Mouse (Mus musculus) thymus, postnatal 0 days (tissue): ENCODE measurements at regions not wholly inside any gene's neighbourhood (a gene's known extent, or its start where the extent isn't known, plus 50 kb on each side); places are given as distances from the start of the nearest gene placed in this dataset.
A peak's percentile ranks its signal among the peaks of the same experiment; 100 is the strongest.

Experiments
- DNase-seq: peaks from one replicate; pipeline ENCODE4 v3.0.0-alpha.2; 2015; ENCODE audit warnings: low spot score

DNA sequence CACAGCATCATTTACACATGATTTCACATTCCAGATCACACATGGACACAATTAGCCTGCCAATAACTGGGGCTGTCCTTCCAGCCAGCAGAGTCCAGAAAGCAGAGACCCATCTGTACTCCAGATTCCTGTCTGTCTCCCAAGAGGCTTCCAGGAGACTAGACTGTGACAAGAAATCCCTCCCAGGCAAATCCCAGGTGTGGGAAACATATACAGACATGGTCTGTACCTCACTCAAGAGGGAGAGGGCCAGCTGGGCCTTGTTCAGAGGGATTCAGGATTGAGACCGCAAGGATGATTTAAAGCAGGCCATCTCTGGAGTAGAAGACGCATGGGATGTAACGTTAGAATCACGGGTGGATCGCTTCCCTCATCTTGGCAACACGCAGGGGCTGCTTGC lies 182.7 kb upstream of the Prr30 start:
- no peak for DNase-seq

DNA sequence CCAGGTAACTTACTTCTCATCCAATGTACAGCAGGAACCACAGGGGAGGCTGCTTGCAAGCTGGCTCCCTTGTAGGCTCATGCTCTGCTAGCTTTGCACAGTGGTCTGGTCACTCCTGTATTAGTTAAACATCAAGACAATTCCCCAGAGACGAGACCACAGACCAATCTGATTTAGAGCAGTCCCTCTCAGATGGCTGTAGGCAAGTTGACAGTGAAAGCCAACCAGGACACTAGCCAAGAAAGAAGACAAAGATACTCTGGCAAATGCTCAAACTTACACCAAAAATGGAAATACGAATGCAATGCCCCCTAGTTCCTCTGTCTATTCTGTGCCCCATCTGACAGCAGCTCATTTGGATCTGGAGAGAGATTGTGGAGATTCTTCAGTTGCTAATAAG lies 181.8 kb upstream of the Prr30 start:
- no peak for DNase-seq

DNA sequence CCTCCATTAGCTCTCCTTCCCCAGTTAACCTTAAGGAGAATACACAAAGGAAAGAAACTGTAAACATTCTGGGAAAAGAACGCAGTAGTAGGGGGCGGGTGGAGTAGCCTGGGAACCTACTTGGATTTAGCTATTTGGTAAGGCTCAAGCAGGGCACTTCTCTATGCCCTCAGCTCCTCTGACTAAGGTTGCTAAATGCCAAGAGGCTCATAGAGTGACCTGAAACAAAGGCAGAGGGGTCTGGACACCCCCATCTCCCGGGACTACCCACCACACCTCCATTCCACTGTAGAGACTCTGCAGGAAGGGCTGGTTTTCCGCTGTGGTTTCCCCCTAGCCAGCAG lies 179.5 kb upstream of the Prr30 start:
- no peak for DNase-seq

DNA sequence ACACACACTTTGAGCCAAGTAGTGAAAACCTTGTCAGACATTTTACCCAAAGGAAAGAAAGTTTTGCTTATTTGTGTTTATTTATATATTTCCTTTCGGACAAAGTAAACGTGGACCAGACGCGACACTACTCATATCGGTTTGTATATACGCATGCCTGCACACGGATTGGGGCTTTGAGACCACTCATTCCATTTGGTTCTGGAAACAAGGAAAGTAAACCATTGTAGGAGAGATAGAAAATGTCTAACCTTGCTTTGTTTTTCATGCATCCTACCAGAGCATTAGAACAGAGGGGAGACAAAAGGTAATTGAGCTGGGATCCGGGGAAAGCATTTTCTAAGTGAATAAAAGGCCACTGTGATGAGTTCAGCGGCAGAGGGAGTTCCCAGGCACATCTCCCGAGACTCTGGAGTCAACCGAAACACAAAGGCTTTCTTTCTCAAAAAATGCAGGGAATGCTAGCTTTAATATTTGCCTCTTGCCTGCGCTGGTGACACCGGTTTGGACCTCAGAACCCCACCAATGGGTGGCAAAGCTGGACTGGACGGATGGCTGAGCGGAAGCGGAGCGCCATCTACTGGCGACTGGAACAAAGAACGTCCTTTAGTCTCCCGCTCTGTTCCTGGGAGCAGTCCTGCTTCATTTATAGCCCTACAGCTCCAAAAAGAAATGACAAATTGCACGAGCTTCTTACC lies 179.0 kb upstream of the Prr30 start:
- DNase-seq, result peak; percentile 20

DNA sequence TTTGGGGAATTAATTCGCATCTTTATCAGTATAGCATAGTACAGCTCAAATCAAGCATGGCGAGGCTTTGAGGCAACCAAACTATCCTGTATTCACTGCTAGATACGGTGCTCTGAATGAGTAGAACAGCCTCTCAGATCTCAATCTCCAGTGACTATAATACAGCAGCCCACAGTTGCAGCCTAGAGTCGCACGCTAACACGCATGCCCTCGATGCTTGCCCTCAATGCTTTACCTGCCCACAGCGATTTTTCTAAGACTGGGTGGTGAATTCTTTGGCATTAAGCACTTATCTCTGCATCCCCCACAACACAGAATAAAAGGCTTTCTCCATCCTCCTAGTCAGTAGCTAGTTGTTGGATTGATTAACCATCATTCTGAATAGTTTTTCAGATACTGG lies 178.4 kb upstream of the Prr30 start:
- DNase-seq, result no peak

DNA sequence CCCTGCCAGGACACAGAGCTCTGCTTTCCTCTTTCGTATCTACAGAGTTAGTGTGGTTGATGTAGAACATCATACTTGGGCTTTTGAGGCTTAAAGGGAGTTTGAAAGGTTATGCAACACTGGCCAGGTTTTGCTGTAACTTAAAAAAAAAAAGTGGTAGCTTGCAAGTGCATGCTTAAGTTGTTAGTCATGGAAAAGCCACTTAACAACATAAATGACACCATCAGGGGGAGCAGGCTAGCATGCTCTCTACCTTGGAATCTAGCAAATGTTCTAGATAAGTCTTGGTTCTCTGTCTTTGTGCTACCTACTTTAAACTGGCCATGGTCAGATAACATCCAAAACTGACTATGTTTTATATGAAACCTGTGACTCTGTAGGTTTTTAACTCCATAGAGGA lies 176.6 kb upstream of the Prr30 start:
- DNase-seq, result no peak

DNA sequence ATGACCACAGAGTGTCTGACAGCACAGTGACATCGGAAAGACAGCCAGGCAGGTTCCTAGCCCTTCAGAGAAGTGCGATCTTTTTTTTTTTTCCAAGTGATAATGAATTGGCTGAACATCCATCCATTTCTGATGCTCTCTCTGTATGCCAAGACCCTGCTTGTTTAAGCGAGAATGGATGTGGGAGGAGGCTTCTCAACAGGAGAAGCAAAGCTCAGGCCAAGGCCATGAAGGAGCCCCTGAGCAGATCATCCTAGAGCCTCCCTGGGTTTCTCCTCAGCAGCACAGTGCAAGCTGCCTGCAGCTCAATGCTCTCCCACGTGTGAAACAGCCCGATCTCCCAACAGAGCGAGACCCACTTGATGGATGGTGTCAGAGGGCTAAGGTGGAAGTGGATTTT lies 175.7 kb upstream of the Prr30 start:
- no peak for DNase-seq

DNA sequence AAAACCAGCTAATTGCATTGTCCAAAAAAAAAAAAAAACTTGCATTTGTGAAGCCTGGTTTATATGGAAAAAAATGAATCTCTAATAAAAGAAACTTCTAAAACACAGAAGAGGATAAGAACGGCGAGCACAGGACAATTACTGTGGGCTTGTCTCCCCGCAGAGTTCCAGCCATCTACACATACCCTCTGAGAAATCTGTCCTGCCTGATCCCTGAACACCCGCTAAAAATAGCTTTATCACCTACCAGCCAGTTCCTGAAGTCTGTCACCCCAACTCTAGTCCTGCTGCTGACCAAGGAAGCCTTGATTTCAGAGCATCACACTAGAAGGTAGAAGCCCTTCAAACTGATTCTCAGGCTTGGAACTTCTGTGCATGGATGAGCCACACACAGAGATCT lies 173.7 kb upstream of the Prr30 start:
- no peak for DNase-seq

DNA sequence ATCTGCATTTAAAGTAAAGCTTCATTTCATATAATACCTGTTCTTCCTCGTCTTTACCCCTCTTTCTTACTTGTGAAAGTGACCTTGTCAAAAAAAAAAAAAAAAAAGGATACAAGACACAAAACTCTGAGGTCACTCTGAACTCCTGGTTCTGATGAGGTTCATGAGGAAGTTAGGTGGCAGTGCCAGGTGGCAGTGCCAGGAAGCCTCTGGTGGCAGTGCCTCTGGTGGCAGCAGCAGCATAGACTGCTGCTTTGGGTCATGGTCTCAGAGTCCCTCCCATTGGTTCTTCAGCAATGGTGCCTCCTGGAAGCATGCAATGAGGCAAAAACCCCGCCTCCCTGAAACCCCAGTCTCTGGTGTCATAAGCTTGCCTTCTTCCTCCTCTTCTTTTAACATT lies 159.7 kb upstream of the Prr30 start:
- DNase-seq, result no peak

DNA sequence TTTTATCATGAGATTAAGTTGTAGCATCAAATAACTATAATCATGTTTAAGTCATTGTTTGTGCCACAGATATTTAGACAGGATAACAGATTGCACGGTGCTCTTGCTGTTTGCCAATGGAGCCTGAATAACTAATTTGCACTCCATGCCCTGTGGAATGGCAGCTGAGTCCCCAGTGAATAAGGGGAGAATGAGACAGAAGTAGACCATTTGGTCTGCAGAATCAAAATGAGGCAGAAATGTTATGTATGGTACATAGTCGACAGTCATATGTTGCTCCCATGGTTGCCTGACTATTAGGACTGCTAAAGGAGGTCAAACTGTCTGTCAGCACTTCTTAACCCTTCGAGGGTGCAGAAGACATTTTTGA lies 152.9 kb upstream of the Prr30 start:
- no peak for DNase-seq

DNA sequence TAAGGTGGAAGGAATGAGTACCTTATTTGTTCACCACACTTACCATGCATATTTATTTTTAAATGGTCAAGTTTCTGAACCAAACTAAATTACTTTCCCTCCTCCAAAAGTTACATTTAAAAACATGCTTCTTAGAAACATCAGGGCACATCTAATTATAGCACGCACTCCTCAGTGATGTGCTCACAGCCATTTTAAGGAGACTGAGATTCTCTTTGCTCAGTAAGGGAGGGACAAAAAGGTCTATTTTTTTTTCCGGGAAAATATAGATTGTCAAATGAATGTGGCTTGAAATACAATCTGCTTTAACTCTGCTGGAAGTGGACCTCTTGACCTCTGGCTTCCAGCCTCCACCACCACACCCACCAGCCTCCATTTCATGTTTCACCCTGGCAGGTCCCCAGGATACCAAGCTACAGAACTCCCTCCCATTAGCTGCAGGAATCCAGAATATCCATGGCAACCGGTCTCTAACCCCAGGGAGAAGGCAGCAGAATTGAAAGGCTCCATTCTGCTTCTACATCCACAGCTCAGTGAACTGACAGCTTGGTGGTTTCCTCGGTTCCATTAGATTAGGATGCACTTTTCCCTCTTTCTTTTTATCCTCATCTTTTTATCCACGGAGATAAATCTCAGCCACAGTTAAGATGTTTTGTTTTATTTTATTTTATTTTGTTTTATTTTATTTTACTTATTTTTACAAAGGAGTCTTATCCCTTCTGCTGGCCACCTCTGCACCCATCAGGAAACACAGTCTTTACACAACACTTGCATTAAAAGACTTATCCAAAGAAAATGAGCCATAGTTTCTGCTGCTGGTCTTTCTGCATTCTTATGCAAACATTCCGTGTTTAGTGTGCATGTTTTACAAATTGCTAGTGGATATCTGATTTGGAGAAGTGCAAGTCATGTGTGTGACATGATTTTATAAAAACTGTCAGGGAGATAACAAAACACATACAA lies 152.2 kb upstream of the Prr30 start:
- DNase-seq, result no peak

DNA sequence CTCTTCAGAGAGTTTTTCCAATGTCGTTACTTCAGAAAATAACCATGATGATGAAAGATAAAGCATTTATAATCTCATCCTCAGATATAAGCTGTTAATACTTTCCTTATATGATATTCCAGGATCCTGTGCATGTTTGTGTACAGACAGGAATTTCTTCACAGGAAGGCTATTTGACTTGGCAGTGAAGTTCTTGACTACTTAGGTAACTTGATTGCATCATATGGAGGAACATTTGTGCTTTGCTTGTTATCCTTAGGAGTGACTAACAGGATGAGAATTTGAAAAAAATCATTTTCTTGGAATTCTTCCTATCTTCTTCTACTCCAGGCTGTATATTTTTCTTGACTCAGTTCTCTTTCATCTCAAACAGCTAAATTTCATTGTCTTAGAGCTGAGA lies 140.2 kb upstream of the Prr30 start:
- DNase-seq, result no peak

DNA sequence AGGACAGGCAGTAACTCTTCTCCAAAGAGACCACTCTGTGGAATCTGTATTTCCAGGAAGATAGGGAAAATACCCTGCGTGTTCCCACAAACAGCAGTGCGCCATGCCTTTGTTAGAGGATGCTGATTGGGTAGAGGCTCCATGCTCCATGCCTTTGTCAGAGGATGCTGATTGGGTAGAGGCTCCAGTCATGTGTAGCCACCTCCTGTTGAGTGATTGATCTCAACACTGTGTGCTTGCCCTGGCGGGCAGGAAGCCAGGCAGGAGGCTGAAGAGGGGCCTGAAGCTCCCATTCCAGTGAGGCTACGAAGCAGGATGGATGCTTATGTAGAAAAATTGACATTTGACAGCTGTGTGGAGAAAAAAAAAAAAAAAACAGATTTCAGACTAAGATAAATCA lies 131.9 kb upstream of the Prr30 start:
- no peak for DNase-seq

DNA sequence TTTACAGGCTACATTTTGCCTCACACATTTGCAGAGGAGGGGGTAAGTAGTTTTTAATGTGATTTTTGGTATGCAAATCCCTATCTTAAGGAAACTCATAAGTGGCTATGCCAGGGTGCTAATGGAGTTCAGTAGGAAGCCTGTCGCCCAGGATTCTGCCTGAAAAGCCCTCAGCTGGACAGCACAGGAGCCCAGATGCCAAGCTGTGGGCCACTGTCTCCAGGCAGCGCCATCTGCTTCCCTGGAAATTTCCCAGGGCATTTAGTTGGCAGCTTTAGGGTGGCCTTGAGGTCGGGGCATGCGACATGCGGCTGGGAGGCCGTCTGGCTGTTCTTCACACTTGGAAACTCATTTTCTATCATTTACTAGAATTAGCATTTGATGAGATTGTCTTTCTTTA lies 127.3 kb upstream of the Prr30 start:
- DNase-seq, result no peak

DNA sequence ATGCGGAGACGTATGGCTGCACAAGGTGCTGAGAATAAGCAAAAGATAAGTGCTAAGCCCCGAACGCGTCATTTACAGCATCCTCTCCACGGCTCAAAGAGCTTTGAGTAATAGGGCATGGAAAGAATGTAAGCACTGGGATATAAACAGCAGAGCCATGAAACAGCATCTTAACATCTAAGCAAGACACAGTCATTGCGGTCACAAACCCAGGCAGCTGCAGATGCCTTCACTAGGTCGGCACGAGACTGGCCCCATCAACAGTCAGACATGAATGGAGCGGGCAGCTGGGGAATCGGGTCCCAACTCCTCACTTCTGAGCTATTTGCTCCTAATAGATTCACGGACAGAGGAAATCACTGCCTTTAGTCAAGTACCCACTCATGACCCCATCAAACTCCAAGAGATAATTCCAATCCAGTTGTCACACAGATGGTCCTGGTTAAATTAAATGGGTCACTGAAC lies 126.4 kb upstream of the Prr30 start:
- DNase-seq, result no peak

DNA sequence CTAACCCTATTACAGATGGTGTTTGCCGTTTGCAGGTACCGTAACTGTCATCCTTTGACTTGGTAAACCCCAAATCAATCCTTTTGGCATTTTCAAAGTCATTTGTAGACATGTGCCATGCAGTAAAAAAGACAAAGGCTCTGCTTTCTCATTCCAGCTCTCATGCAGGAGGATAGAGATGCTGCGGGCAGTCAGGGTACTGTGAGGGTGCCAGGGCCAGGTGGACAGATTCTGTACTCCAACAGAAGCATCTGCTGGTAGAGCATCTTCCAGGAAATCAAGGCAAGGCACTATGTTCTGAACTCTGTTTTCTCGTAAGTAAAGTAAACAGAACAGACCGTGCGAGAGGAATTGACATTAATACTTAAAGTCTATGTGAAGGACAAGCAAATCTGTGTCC lies 123.2 kb upstream of the Prr30 start:
- no peak for DNase-seq

DNA sequence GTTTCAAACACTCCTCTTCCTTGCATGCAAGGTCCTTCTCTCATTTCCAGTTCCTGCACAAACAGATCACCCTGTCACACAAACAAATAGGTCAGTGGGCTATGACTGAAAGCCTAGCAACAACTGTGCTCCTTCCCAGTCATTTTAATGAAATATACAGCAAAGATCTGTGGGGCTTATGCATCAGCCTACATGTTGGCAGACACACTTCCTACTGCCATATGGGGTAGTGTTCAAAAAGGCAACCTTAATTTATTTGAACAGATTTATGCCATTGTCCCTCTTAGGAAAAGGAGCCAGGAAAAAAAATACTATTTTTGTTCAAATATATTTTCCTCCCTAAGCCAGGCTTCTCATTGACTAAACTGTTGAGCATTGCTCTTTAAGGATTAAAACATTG lies 107.8 kb upstream of the Prr30 start:
- DNase-seq, result no peak

DNA sequence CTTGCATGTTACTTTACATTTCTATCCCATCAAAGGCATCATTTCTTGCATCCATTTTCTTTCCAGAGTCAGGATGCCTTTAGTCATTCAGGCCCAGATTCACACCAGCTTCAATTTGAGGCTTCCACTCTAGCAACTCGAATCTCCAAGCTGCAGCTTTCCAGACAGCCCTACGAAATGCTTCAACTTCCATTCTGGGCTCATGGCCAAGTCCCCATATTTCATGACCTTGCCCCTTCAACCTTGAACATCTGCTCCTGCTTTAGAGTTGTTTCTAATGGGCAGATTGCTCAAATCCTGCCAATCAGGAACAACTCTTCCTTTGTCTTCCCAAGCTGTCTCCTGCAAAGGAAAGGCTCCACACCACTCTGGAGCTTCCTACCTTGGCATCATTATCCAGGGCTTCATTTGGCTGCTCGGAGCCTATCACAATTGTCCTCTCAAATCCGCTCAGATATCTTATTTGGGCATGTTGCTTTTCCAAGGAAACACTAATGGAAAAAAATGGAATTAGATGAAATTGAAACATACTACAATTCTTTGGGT lies 104.4 kb upstream of the Prr30 start:
- no peak for DNase-seq

DNA sequence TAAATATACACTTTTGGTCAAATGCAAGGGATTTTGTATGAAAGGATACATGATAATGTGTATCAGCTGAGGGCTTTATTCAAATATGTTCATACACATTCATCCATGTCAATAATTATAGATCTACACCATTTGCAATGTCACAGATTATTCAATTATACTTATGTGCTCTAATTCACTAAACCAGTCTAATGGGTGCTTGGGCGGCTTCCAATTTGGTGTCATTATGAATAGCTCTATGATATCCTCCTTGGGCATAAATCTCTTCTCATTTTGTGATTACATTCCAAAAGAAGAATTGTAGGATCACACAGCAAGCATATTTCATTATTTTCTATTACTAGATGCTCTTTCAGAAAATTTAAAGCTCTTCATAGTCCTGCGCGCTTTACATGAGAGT lies 97.7 kb upstream of the Prr30 start:
- DNase-seq, result no peak

DNA sequence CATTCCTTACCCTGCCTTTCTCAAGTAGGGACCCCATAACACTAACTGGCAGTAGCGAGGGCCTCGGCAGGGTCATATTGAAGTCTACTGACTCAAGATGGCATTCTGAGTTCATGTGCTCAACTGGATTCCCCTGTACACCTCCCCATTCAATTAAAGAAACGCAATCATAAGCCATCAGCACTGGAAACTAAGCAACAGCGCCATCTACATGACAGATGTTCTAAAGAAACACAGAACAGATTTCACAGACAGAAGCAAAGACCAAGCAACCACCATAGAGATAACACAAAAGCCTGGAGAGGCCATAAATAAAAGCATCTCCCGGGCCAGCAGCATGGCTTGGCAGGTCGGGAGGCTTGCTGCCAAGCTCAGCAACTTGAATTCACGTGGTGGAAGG lies 94.6 kb upstream of the Prr30 start:
- peak; percentile 4 for DNase-seq

DNA sequence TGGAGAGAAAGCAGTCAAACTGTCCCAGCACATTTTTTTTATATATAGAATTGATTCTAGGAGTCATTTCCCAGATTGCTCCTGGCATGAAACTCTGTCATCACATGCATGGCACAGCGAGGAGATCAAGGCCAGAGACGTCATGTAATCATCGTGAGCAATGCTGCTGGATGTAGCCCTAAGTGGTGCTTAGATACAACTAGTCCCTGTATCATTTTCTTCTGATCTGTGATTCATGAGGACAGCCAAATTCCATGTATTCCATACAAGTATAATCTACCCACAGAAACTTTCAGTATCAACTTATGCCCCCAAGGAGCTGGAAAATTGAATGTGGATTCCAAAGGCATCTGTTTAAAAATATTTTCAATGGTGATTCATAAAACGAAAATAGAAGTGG lies 87.6 kb upstream of the Prr30 start:
- no peak for DNase-seq

DNA sequence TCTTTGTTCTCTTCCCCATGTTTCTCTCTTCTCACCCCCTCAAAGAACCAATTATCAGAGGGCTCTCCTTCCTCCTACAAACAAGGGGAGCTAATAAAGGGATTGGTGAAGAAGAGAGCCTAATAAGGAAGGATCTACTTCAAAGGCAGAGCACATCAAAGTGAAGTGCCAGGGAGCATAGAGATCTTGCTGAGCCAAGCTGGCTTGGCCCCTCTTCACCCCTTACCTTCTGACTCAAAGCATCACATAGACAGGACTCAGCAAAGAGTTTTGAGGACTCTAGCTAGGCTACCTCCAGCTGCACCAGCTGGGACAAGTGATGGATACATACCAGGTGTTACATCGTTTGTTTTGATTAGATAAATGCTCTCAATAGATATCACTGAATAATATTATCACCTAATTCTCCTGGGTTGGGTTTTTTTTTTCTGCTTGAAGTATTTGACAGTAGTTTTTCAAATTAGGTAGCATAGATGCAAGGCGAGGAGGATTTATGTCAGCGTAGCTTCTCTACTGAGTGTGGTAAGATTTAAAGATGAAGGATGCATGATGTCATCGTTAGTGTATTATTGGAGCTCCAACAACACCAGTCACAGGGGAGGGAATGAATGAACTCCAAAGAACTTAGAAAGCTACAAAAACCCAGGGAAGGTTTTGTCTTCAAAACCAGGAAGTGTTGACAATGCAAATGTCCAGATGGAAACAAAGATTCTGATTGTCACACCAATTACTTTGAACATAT lies 69.1 kb upstream of the Prr30 start:
- DNase-seq, result no peak
